Mouse (Mus musculus) forebrain, postnatal 0 days (tissue): ENCODE measurements at regions not wholly inside any gene's neighbourhood (a gene's known extent, or its start where the extent isn't known, plus 50 kb on each side); places are given as distances from the start of the nearest gene placed in this dataset.

Experiments used
- ATAC-seq: fragments of 200-750 bp; cut with Nextera tagmentation; 2 replicates; pipeline ENCODE4 v1.8.0; 2017; ENCODE audit warnings: mild to moderate bottlenecking, moderate library complexity
- DNase-seq: peaks from one replicate; pipeline ENCODE4 v3.0.0-alpha.2; 2015
- H3K27ac ChIP-seq: fragments of 300-500 bp; sonication (generic); 2 replicates; pipeline ENCODE4 v1.5.1; 2014; ENCODE audit warnings: low read depth, mild to moderate bottlenecking, antibody characterized with exemption, low read length, moderate library complexity, mixed read lengths
- H3K27me3 ChIP-seq: fragments of 300-500 bp; sonication (generic); 2 replicates; pipeline ENCODE4 v1.6.1; 2014; ENCODE audit warnings: mild to moderate bottlenecking, low read length, mixed read lengths; ENCODE audit not compliant: insufficient read depth
- H3K36me3 ChIP-seq: fragments of 300-500 bp; sonication (generic); 2 replicates; pipeline ENCODE4 v1.6.1; 2014; ENCODE audit warnings: mild to moderate bottlenecking, moderate library complexity; ENCODE audit not compliant: insufficient read depth
- H3K4me1 ChIP-seq: fragments of 300-500 bp; sonication (generic); 2 replicates; pipeline ENCODE4 v1.6.1; 2014; ENCODE audit warnings: antibody characterized with exemption; ENCODE audit not compliant: insufficient read depth
- H3K4me2 ChIP-seq: fragments of 300-500 bp; sonication (generic); 2 replicates; pipeline ENCODE4 v1.6.1; 2014; ENCODE audit warnings: low read depth, mild to moderate bottlenecking, moderate library complexity
- H3K4me3 ChIP-seq: fragments of 300-500 bp; sonication (generic); 2 replicates; pipeline ENCODE4 v1.5.1; 2014; ENCODE audit warnings: low read depth, low read length, mixed read lengths
- H3K9ac ChIP-seq: fragments of 300-500 bp; sonication (generic); 2 replicates; pipeline ENCODE4 v1.6.1; 2014; ENCODE audit warnings: mild to moderate bottlenecking
- H3K9me3 ChIP-seq: fragments of 300-500 bp; sonication (generic); 2 replicates; pipeline ENCODE4 v1.6.1; 2016; ENCODE audit warnings: low read length
- CTCF ChIP-seq: sonication (generic); IDR thresholded peaks from 2 replicates; pipeline ENCODE4 v1.5.1; 2016; ENCODE audit warnings: antibody characterized with exemption, control low read depth, low read depth
- WGBS: fragments of 180-500 bp; shearing (Covaris S2); extraction: QIAGEN DNeasy Blood & Tissue Kit; methylation state at CpG from one replicate; pipeline ENCODE4 v1.1.7; 2014; 5-methylcytosine and 5-hydroxymethylcytosine counted together

DNA sequence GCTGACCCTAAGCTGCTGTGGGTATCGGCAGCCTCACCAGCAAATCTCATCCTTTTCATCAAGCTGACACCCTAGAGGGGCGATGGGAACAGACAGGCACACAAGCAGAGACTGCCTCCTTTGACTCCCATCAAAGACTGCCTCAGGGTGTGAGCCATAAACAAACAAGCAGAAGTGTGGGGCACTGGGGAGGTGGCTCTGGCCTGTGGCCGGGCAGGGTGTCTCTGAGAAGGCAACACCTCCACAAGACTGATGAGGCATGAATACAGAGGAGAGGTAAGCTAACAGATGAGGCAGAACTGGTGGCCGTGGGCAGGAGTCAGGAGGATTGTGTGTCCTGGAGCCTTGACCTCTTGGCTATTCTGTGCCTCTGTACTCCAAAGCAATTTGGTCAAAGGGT is 77.8 kb upstream of the Pcsk6 start:
- Histone ChIP-seq H3K9ac (no peak overlapping the region), H3K27ac (no peak overlapping the region), H3K4me2 (no peak overlapping the region), H3K9me3 (no peaks in the 10 kb centered on the region), H3K36me3 (no peaks in the 10 kb centered on the region), H3K27me3 (no peaks in the 10 kb centered on the region), H3K4me3 (no peak overlapping the region), H3K4me1 (no peaks in the 10 kb centered on the region)
- ATAC-seq (no peak), DNase-seq (no peak)
- 76% methylated on average over 4 of the region's 4 CpGs for WGBS
- TF ChIP-seq CTCF: no peak

GRCm38 (mm10) chr7:65786916-65787315 is 74.6 kb upstream of the Pcsk6 start:
- DNase-seq: no peak
- 16% methylated on average over 2 of the region's 2 CpGs for WGBS
- H3K36me3 ChIP-seq: no peaks in the 10 kb centered on the region
- no peak overlapping the region for H3K27ac ChIP-seq
- H3K4me1 ChIP-seq: no peaks in the 10 kb centered on the region
- H3K9ac ChIP-seq: no peak overlapping the region
- no peak overlapping the region for H3K4me3 ChIP-seq
- ATAC-seq: no peak
- H3K9me3 ChIP-seq: no peaks in the 10 kb centered on the region
- H3K4me2 ChIP-seq: no peak overlapping the region
- no peaks in the 10 kb centered on the region for H3K27me3 ChIP-seq
- TF ChIP-seq CTCF: no peak

DNA sequence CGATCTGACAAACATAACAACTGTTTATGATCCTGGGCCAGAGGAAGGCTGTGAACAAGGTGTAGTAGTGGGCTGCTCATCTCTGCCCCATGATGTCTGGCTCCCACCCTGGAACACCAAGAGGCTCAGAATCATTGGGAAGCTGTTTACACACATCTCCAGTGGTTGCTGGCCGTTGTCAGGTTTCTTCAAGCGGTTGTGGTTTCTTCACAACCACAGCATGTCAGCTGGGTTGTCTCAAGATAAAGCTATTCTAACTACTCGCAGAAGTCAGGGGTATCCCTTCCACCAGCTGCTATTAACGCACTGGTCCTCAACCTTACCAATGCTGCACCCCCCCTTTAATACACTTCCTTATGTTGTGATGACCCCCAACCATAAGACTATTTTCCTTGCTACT is 73.7 kb upstream of the Pcsk6 start:
- DNase-seq (no peak), ATAC-seq (no peak)
- Histone ChIP-seq H3K4me1 (no peaks in the 10 kb centered on the region), H3K9ac (no peak overlapping the region), H3K9me3 (no peaks in the 10 kb centered on the region), H3K4me3 (no peak overlapping the region), H3K4me2 (no peak overlapping the region), H3K27me3 (no peaks in the 10 kb centered on the region), H3K36me3 (no peaks in the 10 kb centered on the region), H3K27ac (no peak overlapping the region)
- 92% methylated on average over 5 of the region's 5 CpGs for WGBS
- TF ChIP-seq CTCF: no peak

DNA sequence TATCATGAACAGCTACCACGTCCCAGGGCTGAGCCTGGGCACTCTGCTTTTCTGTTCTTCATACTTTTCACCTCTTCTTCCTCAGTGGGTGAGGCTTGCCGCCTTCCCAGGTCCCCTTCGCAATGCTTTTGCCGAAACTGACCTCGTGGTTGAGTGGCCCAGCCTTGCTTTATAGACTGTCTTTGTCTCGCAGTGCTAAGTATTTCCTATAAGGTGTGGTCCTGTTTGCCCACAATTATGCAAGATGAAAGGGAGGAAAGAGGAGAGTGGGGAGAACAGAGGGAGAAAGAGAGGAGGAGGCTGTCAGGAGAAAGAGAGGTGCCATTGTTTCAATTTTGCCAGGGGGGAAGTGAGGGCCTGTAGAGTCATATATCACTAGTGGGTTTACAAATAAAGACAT is 71.3 kb upstream of the Pcsk6 start:
- Histone ChIP-seq H3K4me2 (no peak overlapping the region), H3K9ac (no peak overlapping the region), H3K4me3 (no peak overlapping the region), H3K27me3 (no peaks in the 10 kb centered on the region), H3K4me1 (no peaks in the 10 kb centered on the region), H3K9me3 (no peaks in the 10 kb centered on the region), H3K27ac (no peak overlapping the region), H3K36me3 (no peaks in the 10 kb centered on the region)
- no peak for ATAC-seq
- DNase-seq: no peak
- no peak for TF ChIP-seq CTCF
- WGBS: 71% methylated on average over 6 of the region's 6 CpGs

- Histone ChIP-seq H3K27ac (no peak overlapping the region), H3K4me2 (no peak overlapping the region), H3K36me3 (no peaks in the 10 kb centered on the region), H3K9me3 (no peaks in the 10 kb centered on the region), H3K27me3 (no peaks in the 10 kb centered on the region), H3K4me3 (no peak overlapping the region), H3K4me1 (no peaks in the 10 kb centered on the region), H3K9ac (no peak overlapping the region)
- ATAC-seq: no peak
- no peak for DNase-seq
- 87% methylated on average over 10 of the region's 10 CpGs for WGBS
- TF ChIP-seq CTCF: no peak
Measured at GRCm38 (mm10) chr7:65792187-65792823, 69.2 kb upstream of the Pcsk6 start.

DNA sequence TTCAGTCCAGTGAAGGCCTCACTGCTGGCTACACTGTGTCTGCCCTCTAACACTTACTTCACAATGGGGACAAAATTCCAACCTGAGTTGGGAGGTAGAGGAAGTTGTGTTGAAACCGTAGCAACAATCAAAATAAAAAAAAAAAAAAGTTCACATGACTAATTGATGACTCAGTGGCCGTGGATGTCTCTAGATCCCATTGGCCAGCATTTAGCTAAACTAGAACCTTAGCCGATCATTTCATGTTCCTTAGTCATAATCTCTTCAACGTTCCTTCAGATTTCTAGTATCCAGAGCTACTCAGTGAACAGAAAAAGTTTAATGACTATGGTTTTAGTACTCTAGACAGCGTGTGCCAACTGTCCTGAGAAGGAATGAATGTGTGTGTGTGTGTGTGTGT is 59.2 kb upstream of the Pcsk6 start:
- Histone ChIP-seq H3K9me3 (no peaks in the 10 kb centered on the region), H3K27ac (no peak overlapping the region)
- TF ChIP-seq CTCF: no peak

DNA sequence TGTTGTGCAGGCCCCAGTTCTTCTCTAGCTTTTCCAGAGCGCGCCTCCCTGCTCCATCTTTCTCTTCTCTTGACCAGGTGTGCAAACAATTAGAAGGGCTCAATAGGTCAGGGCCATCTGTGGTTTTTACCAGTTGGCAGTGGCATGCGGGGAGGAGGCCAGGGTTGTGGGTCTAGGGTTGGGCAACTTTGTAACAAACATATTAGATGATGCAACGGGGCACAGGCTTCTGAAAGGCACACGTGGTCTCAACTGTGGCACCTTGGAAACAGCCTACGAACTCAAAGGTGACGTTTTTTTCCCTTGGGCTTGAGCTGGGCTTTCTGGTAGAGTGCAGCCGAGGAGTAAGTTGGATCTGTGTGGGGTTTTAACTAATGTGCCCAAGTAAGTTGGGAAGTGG is 58.7 kb upstream of the Pcsk6 start:
- Histone ChIP-seq H3K27ac (no peak overlapping the region), H3K9me3 (no peaks in the 10 kb centered on the region), H3K9ac (no peak overlapping the region), H3K4me1 (no peaks in the 10 kb centered on the region), H3K4me2 (no peak overlapping the region), H3K36me3 (no peaks in the 10 kb centered on the region), H3K27me3 (no peaks in the 10 kb centered on the region), H3K4me3 (no peak overlapping the region)
- DNase-seq (no peak), ATAC-seq (no peak)
- TF ChIP-seq CTCF: no peak
- 83% methylated on average over 8 of the region's 8 CpGs for WGBS

More for the DNA sequence above, 59.2 kb upstream of the Pcsk6 start:
- ATAC-seq (no peak), DNase-seq (no peak)
- Histone ChIP-seq H3K4me3 (no peak overlapping the region), H3K36me3 (no peaks in the 10 kb centered on the region), H3K4me1 (no peaks in the 10 kb centered on the region), H3K9ac (no peak overlapping the region), H3K27me3 (no peaks in the 10 kb centered on the region), H3K4me2 (no peak overlapping the region)
- WGBS: 90% methylated on average over 5 of the region's 5 CpGs
